Mouse (Mus musculus) layer of hippocampus, adult 11-12 months (tissue): ENCODE measurements around the gene 2610001J05Rik.
"Not testable (repeated sequence)": the region's sequence is repeated elsewhere in the genome, so short reads cannot be mapped to it uniquely, and the experiment has no call there.

Experiments used
- DNase-seq: peaks from one replicate; pipeline ENCODE4 v3.0.0; 2022; ENCODE audit warnings: low spot score

2610001J05Rik gene

DNA sequence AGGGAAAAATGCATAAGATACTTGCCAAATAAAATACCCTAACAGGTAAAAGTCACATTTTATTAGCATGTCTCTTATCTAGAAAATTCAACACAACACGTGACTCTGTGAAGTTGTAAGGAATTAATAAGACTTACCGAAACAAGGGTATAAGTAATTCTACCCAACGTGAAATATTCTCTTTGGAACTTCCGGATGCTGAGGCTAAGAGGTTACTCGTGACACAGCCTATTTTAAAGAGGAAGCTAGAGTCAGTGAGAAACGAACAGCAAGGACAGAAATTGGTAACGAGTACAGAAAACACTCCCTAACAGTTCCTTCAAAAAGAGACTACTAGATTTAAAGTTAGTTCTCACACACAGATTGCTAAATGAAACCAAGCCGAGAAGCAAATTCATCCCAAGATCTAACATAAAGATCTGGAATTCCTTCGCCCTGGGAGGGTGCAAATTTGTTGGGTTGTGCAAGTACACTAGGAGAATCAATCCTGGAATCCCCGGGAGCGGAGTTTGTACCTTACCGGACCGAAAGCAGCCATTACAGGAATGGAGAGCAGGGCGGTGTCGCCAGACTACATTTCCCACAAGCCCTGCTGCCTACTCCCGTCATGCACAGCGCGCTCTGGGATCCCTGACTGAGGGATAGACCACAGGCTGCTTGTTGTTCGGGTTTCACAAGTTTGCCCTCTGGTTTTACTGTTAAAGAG is at the start of gene 2610001J05Rik:
2610001J05Rik (minus strand) TSS at position 600 of the 706 bp plus-strand sequence.
- DNase-seq: peak; percentile 92

DNA sequence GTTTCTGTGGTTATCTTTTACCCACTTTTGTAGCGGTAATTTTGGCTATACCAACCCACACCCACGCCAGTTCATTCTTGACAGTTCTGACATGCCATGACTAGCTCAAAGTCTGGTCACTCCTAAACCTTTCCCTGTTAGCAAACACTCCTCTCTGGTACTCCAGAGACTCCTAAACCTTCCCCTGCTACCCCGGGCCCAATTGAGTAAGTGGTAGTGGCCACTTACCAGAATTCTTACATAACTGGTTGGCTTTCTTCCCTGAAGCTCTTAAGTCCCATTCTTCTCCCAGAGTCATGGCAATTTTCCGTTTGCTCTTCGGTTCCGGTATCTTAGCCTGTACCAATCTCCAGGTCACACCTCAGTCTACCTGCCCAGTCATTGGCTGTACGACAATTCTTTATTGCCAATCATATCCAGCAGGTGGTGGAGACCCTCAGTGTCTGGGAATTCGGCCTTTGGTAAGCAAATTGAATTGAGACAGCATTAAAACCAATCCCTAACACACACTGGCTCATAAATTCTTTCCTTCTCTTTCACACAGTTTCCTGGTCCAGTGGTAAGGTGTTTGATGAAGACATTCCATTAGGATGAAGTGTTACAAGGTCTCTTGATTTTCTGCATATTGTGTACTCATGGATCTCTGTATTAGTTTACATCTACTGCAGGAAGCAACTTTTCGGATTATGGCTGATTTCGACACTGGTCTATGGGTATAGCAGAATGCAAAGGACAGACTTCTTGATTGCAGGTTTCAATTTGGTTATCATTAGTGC is 38.6 kb upstream of the 2610001J05Rik start:
- no peak for DNase-seq

DNA sequence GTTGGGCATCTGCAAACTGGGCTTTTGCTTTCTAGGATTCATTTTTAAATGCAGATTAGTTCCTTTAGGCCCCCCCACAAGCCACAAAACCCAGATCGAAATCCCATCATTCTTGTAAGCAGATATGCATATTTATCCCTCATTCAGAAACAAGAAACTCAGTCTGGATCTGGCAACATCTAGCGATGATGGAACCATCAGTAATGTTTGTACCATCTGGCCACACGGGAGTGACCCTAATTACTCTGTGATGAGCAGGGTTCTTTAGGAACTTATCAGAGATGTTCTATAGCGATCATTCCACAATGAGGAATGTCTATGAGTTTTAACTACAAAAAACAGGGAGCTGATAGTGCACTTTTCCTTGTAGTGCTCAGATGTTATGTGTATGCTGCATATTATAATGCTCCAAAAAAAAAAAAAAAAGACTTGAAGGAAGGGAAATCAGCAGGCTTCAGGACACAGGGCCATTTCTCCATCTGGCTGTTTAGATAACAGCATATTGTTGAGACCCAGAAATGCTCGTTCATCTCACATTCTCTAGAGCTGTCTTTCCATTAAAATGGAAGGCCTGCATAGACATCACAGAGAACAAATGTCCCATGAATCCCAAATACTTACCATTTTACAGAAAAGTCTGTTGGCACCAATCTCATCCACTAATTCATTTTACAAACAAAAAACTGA is 31.8 kb upstream of the 2610001J05Rik start:
- no peak for DNase-seq

DNA sequence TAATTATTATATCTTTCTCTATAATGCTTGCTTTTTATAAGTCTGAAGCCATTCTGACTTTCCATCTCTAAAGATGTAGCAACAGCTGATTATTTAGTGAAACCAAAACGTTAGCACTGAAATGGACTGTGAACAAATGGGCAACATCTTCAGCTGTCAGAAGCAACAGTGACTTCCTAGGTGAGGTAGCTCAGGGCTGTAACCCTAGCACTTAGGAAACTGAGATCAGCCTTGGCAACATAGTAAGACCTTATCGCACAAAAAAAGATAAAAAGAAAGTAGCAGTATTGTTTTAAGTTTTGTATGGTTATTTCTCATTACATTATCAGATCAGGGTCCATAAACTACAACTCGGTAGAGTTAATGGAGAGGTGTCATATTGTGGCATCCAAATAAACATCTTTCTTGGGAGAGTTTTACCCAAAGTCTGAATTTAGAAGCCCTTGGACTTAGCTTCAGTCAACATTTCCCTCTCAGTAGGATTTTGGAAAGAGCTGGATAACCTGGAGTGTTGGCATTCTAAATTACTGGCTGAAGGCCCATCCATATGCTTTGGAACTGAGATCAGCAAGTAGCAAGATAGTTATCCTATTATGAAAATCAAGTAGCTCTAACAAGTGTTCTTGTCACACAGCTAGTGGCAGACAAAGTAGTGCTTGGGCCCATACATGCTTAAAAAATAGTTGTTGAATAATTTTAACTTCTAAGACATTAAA is 13.7 kb upstream of the 2610001J05Rik start:
- DNase-seq: no peak

DNA sequence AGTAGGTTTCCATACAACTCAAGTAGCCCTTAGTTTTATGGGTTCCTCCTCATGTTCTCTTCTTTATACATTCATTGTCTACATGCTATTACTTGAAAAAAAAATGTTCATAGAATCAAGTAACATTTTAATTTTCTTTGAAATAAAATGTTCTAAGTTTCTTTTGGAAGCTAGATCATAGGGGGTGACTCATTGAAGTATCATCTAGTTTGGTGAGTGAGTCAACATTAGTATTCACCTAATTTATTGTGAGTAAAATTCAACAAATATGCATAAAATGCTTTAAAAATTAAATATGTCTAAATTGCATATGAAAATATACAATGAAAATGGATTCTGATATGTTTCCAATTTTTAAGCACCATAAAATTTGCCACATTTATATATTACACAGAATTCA is 11.6 kb upstream of the 2610001J05Rik start:
- DNase-seq: no peak

DNA sequence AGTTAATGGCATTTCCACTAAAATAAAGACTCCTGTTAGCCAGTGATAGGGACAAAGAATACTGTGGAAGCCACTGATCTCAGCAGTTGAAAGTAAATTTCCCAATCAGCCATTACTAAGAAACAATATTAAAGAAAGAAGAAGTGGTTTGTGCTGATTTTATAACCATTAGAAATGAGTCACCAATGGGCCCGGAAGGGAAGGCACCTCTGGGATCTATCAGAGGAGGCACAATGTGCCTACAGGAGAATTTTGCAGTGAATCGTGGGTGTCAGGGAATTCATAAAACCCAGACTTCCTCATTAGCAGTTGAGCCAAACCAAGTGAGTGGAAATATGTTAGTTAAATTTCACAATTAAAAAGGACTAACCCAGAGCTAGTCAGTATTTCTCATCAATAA is 2.6 kb upstream of the 2610001J05Rik start:
- no peak for DNase-seq

DNA sequence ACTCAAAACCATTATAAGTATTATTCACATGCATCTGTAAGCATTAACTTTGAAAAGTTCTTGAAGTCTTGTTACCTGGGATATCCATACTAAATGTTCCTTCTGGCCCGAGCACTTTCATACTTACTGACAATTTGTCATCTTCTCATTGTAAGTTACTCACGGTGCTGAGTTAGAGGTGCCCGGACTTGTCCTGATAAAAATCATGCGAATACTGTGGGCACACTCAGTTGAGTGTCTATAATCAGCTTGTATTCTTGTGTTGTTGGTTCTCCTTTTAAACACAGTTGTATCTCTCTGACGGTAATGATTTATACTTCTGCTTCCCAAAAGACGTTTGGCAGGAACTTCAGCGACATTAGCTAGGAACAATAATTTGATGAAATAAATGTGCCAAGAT is 758 bp upstream of the 2610001J05Rik start:
- DNase-seq: no peak

DNA sequence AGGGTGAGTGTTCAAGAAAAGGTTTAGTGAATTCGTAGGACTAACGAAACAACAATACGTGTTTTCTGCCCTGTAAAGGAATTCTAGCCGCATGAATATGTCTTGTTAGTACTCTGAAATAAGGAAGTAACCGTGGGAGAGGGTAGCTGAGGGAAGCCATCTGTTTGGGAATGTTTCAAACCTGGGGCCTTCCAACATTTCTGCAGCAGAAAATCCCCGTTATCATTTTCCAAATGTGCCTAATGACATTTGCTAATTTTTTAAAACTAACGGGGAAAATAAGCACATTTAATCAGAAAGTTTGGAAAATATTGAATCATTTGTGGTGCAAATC is 274 bp upstream of the 2610001J05Rik start:
- DNase-seq: no peak

DNA sequence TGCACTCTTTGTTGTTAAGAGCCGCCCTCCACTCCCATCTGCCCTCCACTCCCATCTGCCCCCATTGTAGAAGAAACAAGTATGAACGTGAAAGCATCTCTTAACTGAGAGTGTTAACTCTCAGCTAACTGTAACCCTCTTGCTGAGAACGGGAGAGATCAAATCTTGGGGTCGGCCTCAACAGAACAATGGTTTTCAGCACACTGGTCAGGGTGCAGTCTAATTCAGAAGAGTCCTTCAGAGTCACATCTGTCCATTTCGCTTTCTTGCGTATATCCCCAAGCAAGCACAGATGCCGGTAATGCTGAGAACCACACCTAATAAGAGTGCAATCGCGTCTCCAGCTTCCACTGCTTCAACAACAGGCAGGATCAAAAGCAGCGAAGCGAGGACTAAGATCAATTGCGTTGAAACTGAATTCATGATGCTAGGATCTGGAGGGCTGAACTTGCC is 1.0 kb downstream of the 2610001J05Rik start:
- no peak for DNase-seq

DNA sequence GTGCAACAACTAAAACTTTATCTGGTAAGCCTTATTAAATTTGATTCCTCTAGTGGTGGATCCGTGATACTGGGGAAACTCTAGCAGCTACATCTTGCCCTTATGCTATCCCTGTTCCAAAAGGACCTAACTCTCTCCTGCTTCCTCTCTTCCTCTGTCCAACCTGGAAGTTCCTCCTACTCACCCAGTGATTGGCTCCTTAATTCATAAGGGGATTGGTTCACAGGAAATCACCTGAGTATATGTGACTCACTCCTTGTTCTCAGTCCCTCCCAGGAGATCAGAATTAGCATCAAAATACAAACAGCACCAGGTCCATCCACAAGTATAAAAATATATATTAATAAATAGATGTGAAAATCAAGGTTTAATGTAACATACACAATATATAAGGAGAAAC is 10.7 kb downstream of the 2610001J05Rik start:
- DNase-seq: no peak

DNA sequence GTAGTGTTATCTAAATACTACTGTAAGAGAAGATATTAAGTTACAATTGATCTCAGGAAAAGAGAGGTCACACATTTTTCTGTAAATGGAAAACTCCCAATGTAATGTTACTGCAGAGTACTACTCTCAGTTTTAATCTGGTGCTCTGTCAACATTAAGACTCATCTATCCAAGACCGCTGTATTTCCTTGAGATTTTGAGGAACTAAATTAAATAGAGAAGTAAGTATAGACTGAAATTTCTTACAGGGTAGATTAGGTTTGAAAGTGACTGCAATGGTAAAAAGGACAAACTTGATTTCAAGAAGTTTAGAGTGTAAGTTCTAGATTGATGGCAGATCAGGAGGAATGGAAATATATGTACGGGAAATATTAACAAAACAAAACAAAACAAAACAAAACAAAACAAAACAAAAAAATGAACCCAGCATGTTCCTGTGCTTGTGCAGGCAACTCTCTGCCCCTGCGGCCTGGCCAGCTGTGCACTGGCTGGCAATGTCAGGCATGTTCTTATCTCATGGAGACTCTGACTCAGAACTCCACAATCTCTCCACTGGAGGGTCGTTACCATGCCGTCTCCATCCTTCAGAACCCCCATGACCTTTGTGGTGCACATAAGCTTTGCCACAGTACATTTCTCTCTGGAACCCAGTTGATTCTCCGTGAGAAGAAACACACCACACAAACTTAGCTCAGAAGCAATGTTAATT is 11.3 kb downstream of the 2610001J05Rik start:
- no peak for DNase-seq

DNA sequence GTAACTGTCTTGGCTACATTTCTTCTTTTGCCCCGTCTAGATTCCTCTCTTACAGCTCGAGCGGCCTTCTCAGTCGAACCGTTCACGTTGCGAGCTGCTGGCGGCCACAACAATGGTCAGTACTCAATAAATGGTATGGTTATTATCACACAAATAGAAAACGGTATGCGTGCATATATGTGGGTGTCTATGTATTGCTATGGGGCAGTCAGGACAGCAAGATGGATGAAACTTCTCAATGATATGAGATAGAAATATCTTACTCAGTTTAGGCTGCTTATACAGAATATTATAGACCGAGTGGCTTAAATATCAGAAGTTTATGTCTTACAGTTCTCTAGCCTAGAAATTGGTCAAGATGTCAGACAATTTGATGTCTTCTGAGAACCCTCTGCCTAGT is 17.1 kb downstream of the 2610001J05Rik start:
- no peak for DNase-seq

DNA sequence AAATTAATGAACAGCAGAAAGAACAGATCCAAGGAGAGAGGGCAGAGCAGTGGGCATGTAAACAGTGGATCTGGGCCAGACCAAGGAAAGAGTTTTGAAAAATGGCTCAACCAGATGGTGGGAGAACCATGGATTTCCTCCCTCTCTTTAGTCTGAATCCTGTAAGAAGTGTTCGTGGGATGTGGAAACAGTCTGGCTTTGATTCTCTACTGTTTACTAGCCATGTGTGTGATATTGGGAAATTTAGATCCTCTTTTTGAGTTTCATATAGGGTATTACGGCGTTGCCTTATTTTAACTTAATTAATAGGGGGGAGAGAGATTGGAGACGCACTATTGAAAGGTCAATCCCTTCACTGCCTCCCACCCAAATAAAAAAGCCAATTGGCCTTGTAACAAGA is 18.1 kb downstream of the 2610001J05Rik start:
- DNase-seq: no peak

DNA sequence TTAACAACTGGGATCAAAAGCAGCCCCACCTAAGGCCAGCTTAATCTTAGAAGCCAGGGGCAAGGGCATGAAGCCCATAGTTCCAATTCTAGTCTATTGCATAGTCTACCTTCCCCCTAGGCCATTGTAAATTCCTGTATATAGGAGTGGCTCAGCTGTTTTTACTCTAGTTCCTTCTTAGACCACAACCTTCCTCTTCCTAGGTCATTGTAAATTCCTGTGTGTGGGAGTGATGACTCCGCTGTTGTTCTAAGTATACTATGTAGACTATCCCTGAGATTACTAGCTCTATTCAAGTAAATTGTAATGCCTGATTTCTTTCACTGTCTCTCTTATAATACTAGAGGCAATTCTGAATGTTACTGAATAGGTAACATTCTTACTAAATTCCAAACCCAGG is 25.3 kb downstream of the 2610001J05Rik start:
- DNase-seq: not testable (repeated sequence)

DNA sequence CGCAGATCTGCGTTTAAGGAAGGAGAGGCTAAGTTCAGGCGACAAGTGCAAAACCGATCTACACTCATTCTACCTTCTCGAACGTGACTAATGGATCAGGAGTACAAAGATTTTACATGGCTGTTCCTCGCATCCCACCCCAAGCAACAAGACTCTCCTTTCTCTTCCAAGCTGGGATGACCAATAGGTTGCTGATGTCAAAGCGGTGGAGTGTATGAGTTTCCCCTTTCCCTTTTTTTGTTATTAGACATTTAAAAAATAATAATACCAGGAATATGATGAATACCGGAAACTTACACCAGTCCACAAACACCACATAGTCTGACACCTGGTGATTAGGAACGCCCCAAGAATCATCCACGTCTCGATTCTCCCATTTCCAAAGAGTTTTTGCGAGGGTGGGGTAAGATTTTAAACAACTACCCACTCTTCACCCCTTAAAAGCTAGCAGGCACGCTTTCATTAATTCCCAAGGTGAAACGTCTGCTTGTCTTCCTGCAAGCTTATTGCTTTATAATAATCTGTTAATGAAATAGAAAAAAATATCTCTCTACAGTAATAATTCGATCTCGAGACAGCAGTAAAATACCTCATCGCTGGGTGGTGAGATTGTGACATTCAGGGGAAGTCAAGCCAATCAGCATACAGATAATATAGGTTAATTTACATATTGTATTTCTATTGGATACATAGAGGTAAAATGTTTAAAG is 31.8 kb downstream of the 2610001J05Rik start, which contains the start of gene Gpr85:
Gpr85 (minus strand) TSS at position 598 of the 710 bp plus-strand sequence.
- peak; percentile 22 for DNase-seq

DNA sequence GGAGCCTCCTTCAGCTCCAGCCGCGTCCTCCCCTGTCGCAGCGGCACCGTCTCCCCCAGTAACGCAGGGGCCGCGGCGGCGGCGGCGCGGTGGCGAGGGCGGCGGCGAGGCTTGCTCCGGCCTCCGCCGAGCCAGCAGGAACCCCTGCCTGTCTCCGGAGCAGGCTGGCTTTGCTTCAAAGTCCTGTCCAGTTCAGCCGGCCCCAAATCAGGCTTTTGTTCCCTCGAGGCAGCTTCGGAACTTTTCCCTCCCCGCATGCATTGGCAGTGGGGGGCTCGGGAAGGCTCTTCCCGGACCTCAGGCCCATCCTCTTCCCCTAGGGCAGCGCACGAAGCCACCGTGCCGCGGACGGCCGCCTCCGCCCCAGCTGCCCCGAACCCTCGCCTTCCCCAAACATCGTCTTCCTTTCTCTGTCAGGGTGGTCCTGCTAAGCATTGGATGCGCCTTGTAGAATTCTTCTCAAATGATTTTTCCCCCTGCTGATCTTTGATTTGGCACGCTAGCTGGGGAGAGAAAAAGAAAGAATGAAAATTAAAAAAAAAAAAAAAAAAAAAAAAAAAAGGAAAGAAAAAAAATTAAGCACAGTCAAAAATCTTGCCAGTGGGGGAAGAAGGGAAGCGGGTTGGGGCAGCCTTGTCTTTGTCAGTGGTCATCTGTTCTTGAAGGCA is 32.5 kb downstream of the 2610001J05Rik start:
- DNase-seq: peak; percentile 76

DNA sequence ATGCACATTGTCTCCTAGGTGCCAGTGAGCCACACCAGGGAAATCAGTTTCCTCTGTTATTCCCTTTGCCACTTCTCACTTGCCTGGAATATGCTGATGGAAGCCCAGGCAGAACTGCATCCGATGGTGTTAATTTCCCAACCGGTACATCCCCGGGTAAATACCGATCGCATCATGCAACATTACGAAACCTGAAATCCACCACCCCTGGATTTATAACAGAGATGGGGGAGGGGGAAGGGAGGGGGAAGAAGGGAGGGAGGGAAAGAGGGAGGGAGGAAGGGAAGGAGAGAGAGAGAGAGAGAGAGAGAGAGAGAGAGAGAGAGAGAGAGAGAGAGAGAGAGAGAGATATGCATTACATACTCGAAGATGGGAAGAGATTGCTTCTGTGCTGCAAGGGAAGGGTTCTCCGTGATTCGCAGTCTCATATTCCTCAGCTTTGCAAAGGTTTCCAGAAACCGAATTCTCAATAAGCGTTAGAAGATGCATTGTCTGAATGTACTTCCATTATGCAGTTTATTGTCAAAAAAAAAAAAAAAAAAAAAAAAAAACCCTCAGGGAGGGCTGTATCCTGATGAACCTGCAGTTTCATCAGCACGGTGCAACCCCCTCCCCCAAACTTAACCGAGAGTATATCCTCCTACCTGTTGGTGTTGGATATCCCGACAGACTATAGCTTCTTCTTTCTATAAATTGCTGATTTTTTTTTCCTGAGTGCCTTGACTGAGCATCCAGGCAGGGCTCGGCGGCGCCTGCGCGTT is 33.2 kb downstream of the 2610001J05Rik start:
- peak; percentile 38 for DNase-seq

DNA sequence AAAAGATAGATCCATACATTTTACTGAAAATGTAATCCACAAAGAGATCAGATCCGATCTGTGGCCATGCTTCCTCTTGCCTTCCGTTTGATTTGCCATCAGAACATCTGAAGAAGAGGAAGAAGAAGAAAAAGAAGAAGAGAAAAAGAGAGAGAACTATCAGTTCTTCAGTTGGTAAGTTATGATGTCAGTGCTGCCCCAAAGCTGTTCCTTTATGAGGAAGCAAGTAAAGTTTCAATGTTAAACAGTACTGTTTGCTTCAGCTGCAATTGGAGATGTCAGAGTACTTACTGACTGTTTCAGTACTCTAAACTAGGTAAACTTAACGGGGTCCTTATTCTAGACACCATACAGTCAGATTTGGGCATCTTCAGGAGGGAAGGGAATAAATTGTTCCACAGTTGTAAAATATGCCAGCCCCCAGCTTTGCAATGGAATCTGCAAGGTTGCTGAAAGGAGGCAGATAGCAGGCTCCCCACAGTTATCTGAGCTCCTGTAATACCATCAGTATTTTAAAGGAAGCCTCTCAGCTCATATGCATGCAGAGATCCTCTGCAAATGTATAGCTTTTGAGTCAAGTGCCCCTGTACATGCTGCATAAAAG is 34.2 kb downstream of the 2610001J05Rik start:
- peak; percentile 18 for DNase-seq
